In genomic region chr17:69076747-69077543, GRCm38 (mm10) we compare ENCODE assay signal across 9 mouse cellular contexts. TPM values are rescaled to one million over a fixed set of nuclear protein-coding genes. Genes with fewer than 3 reads are reported as not detected.
DNase-seq lines count a peak whose midpoint lies in the region; ATAC-seq and TF ChIP-seq lines count a peak whose summit lies in the region.
"Had no signal": no experiment of that assay in that cellular context is flagged by ENCODE, and none has a peak within 500 bp of the region (broad histone marks: within the 10 kb centered on the region; RNA-seq: fewer than 3 reads in every experiment).

No protein-coding gene starts in this region.

- 2% methylated on average over 25 of the region's 25 CpGs for WGBS in heart, embryonic 12.5 days
- 3% methylated on average over 25 of the region's 25 CpGs for WGBS in heart, postnatal 0 days
- WGBS in midbrain, postnatal 0 days: under 1% methylated on average over 25 of the region's 25 CpGs

- peaks cover 39% of the 10 kb centered on the region for H3K27me3 ChIP-seq in heart, embryonic 12.5 days (replicated peaks)
- peaks cover 39% of the 10 kb centered on the region for H3K27me3 ChIP-seq in heart, postnatal 0 days (ENCODE audit: control insufficient read depth, insufficient read depth, low read length)
- H3K27me3 ChIP-seq in midbrain, postnatal 0 days (ENCODE audit: insufficient read depth, low read length): peaks cover 7% of the 10 kb centered on the region; the same call in 1 of the 2 replicates

- no peak overlapping the region for H3K27ac ChIP-seq in heart, embryonic 12.5 days (ENCODE audit: poor library complexity, severe bottlenecking)
- H3K27ac ChIP-seq in heart, postnatal 0 days (ENCODE audit: low read depth): no peak overlapping the region
- peak overlapping the region; percentile 94; the same call in 1 of the 2 replicates for H3K27ac ChIP-seq in left cerebral cortex, adult 2 months
- no peak overlapping the region for H3K27ac ChIP-seq in midbrain, postnatal 0 days (ENCODE audit: low read depth, low read length)

- H3K9me3 ChIP-seq in heart, embryonic 12.5 days (replicated peaks): no peaks in the 10 kb centered on the region
- no peaks in the 10 kb centered on the region for H3K9me3 ChIP-seq in heart, postnatal 0 days (replicated peaks; ENCODE audit: control insufficient read depth, low read length)
- no peaks in the 10 kb centered on the region for H3K9me3 ChIP-seq in midbrain, postnatal 0 days (ENCODE audit: low read length)

- no peak for DNase-seq in heart, adult 8-10 months (ENCODE audit: low spot score)
- peak; percentile 41 for DNase-seq in cerebellum, adult 8-10 months
- no peak for DNase-seq in heart, postnatal 0 days (ENCODE audit: low spot score)
- DNase-seq in left cerebral cortex, adult 2 months (ENCODE audit: extremely low spot score in 1 of 2, low spot score in 2 of 2): peak; percentile 13 to 29
- DNase-seq in midbrain, postnatal 0 days (ENCODE audit: low spot score): no peak
- DNase-seq in spleen, postnatal 14 days (ENCODE audit: low spot score in 2 of 2): no peak

- no peak for TF ChIP-seq EP300 in heart, postnatal 0 days (IDR thresholded peaks at IDR 0.05; ENCODE audit: low read depth)

- peak overlapping the region; percentile 100 for H3K4me2 ChIP-seq in heart, embryonic 12.5 days
- H3K4me2 ChIP-seq in heart, postnatal 0 days (ENCODE audit: low read depth, low read length): peak overlapping the region; percentile 99
- peak overlapping the region; percentile 98 for H3K4me2 ChIP-seq in midbrain, postnatal 0 days (ENCODE audit: low read depth, low read length, poor library complexity, severe bottlenecking)

- no peak for ATAC-seq in heart, embryonic 12.5 days (ENCODE audit: insufficient number of reproducible peaks, low FRiP score)
- ATAC-seq in heart, postnatal 0 days (ENCODE audit: insufficient read depth, low read depth): no peak
- ATAC-seq in midbrain, postnatal 0 days (ENCODE audit: low FRiP score): no peak
- no peak for ATAC-seq in erythroid progenitor cell, adult 5-6 weeks (replicated peaks; ENCODE audit: low FRiP score, poor library complexity, severe bottlenecking)

- intact Hi-C loops in left cerebral cortex, adult 2 months (cut with DNase I): loop anchor here (1.0 to 5.0 kb wide), 2 partner anchors 80 to 159 kb away; no protein-coding TSS in a partner anchor

- H3K36me3 ChIP-seq in heart, embryonic 12.5 days: no peaks in the 10 kb centered on the region
- H3K36me3 ChIP-seq in heart, postnatal 0 days (replicated peaks; ENCODE audit: control insufficient read depth, insufficient read depth, low read length): no peaks in the 10 kb centered on the region
- no peaks in the 10 kb centered on the region for H3K36me3 ChIP-seq in midbrain, postnatal 0 days (ENCODE audit: insufficient read depth, low read length)
- H3K36me3 ChIP-seq: G1E had no signal

- peak overlapping the region; percentile 70 for H3K4me3 ChIP-seq in heart, embryonic 12.5 days
- H3K4me3 ChIP-seq in heart, postnatal 0 days (ENCODE audit: low read depth, low read length): peak overlapping the region; percentile 58
- peak overlapping the region; percentile 80 for H3K4me3 ChIP-seq in left cerebral cortex, adult 2 months
- H3K4me3 ChIP-seq in midbrain, postnatal 0 days (ENCODE audit: low read depth, low read length): peak overlapping the region; percentile 66

- peak overlapping the region; percentile 67 for H3K9ac ChIP-seq in heart, embryonic 12.5 days
- H3K9ac ChIP-seq in heart, postnatal 0 days (replicated peaks; ENCODE audit: low read depth, low read length): no peak overlapping the region
- peak overlapping the region; percentile 68 for H3K9ac ChIP-seq in midbrain, postnatal 0 days (replicated peaks; ENCODE audit: low read length, poor library complexity, severe bottlenecking)

- H3K4me1 ChIP-seq in heart, embryonic 12.5 days (replicated peaks): peaks cover 18% of the 10 kb centered on the region
- no peaks in the 10 kb centered on the region for H3K4me1 ChIP-seq in heart, postnatal 0 days (ENCODE audit: control insufficient read depth, insufficient read depth)
- peaks cover 6% of the 10 kb centered on the region; the same call in 1 of the 2 replicates for H3K4me1 ChIP-seq in midbrain, postnatal 0 days (ENCODE audit: insufficient read depth, low read length)

- TF ChIP-seq CTCF in heart, postnatal 0 days (IDR thresholded peaks at IDR 0.05; ENCODE audit: low read depth): no peak
- TF ChIP-seq CTCF in left cerebral cortex, adult 2 months (IDR thresholded peaks at IDR 0.05): no peak
- no peak for TF ChIP-seq CTCF in midbrain, postnatal 0 days (IDR thresholded peaks at IDR 0.05)

RNA-seq across cellular contexts. Expression of gene Epb41l3, which starts 1.5 kb away (rescaled TPM):
- polyA plus RNA-seq in heart, embryonic 12.5 days (2016; fragmentation: Nextera tagmentation; extraction: Ambion mirVana): 140 and 144 TPM in 2 replicates
- 10 to 100 TPM; 13.7 to 19.4 (median 14.6) TPM for total RNA-seq in heart, adult 8-10 months (2022)
- total RNA-seq in heart, postnatal 0 days (2014; rRNA removed; ENCODE audit: low replicate concordance): 40.3 and 53.7 TPM in 2 replicates
- polyA plus RNA-seq in heart, postnatal 0 days (2015; fragmentation: Nextera tagmentation; extraction: Ambion mirVana): 38.5 and 41.9 TPM in 2 replicates
- 100 to 1,000 TPM; 219 to 242 TPM for total RNA-seq in left cerebral cortex, adult 2 months (2021)
- total RNA-seq in midbrain, postnatal 0 days (2014; rRNA removed): 87.5 and 102 TPM in 2 replicates
- 68.8 and 72.1 TPM in 2 replicates for polyA plus RNA-seq in midbrain, postnatal 0 days (2015; fragmentation: Nextera tagmentation; extraction: Ambion mirVana)
- 9.7 and 13.0 TPM in 2 replicates for total RNA-seq in erythroid progenitor cell, adult 5-6 weeks (2015; ENCODE audit: low replicate concordance)
- 4.9 and 9.9 TPM in 2 replicates for total RNA-seq in erythroid progenitor cell, adult 5-6 weeks (2017; ENCODE audit: low replicate concordance)
- polyA plus RNA-seq: G1E had no signal

Comparison
In these comparisons a context has a peak if more than half of its experiments do, and no peak if none do; other contexts are left out.
1. DNase-seq: peak in cerebellum, adult 8-10 months (single experiment) and left cerebral cortex, adult 2 months (2 of 2); none in heart, adult 8-10 months (single experiment), heart, postnatal 0 days (single experiment), midbrain, postnatal 0 days (single experiment) and spleen, postnatal 14 days (0 of 2).
2. Peak in every context shown above with its lines, with median percentiles within 50 percentile points of each other: H3K4me2 ChIP-seq and H3K4me3 ChIP-seq.